ENCODE assay signal across 8 mouse cellular contexts in the genomic region with DNA sequence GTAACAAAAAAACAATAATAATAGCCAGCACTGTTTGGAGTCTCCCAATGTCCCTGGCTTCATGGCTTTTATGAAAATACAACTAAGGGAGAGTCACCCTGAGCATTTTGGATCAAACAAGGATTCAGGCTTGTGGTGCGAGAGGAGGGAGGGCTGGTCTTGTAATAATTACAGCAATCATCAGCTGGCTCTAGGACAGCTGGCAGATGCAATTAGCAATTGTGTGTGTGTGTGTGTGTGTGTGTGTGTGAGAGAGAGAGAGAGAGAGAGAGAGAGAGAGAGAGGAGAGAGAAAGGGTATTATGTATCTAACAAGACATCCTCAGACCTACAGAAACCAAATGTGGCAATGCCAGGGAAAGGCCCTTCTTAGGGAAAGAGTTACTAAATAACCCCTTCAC. TPM values are rescaled to one million over a fixed set of nuclear protein-coding genes. Genes with fewer than 3 reads are reported as not detected.
A peak's percentile ranks its signal among the peaks of the same experiment; 100 is the strongest.
DNase-seq lines count a peak whose midpoint lies in the region; ATAC-seq lines count a peak whose summit lies in the region.

No protein-coding gene starts in this region.

- H3K27me3 ChIP-seq in megakaryocyte, embryonic 14.5 days (replicated peaks) = no peaks in the 10 kb centered on the region
- H3K27me3 ChIP-seq in heart, embryonic 11.5 days (ENCODE audit: control insufficient read depth, insufficient read depth, low read length) = no peaks in the 10 kb centered on the region
- no peaks in the 10 kb centered on the region for H3K27me3 ChIP-seq in liver, embryonic 13.5 days
- no peaks in the 10 kb centered on the region for H3K27me3 ChIP-seq in stomach, embryonic 15.5 days (replicated peaks)

- H3K4me1 ChIP-seq in megakaryocyte, embryonic 14.5 days = peaks cover 81% of the 10 kb centered on the region
- H3K4me1 ChIP-seq in heart, embryonic 11.5 days (ENCODE audit: control insufficient read depth, insufficient read depth, low read length) = peaks cover 39% of the 10 kb centered on the region
- peaks cover 52% of the 10 kb centered on the region for H3K4me1 ChIP-seq in liver, embryonic 13.5 days (replicated peaks)
- peaks cover 20% of the 10 kb centered on the region; the same call in 1 of the 2 replicates for H3K4me1 ChIP-seq in stomach, embryonic 15.5 days

- no peaks in the 10 kb centered on the region for H3K9me3 ChIP-seq in megakaryocyte, embryonic 14.5 days
- no peaks in the 10 kb centered on the region for H3K9me3 ChIP-seq in heart, embryonic 11.5 days (replicated peaks; ENCODE audit: control insufficient read depth, low read length)
- no peaks in the 10 kb centered on the region for H3K9me3 ChIP-seq in liver, embryonic 13.5 days (replicated peaks)
- no peaks in the 10 kb centered on the region for H3K9me3 ChIP-seq in stomach, embryonic 15.5 days

- peak overlapping the region; percentile 94; the same call in 1 of the 2 replicates for H3K9ac ChIP-seq in heart, embryonic 11.5 days (ENCODE audit: low read depth, low read length)
- H3K9ac ChIP-seq in liver, embryonic 13.5 days = peak overlapping the region; percentile 91
- H3K9ac ChIP-seq in stomach, embryonic 15.5 days = no peak overlapping the region; the same call in 1 of the 2 replicates

- 74% methylated on average over 1 of the region's 1 CpGs for WGBS in heart, embryonic 11.5 days (ENCODE audit: insufficient replicate concordance)
- WGBS in liver, embryonic 13.5 days (ENCODE audit: insufficient replicate concordance) = 69% methylated on average over 1 of the region's 1 CpGs
- 62% methylated on average over 1 of the region's 1 CpGs for WGBS in stomach, embryonic 15.5 days

- peak overlapping the region; percentile 96 for H3K4me3 ChIP-seq in megakaryocyte, embryonic 14.5 days (replicated peaks)
- peak overlapping the region; percentile 91 for H3K4me3 ChIP-seq in heart, embryonic 11.5 days (ENCODE audit: low read depth, low read length)
- H3K4me3 ChIP-seq in liver, embryonic 13.5 days (replicated peaks) = peak overlapping the region; percentile 84
- H3K4me3 ChIP-seq in stomach, embryonic 15.5 days (replicated peaks) = peak overlapping the region; percentile 94

- intact Hi-C loops in left cerebral cortex, postnatal 4 days (cut with DNase I) = no loop called here

- DNase-seq in liver, embryonic 13.5 days = no peak
- no peak for DNase-seq in left cerebral cortex, postnatal 4 days
- no peak for DNase-seq in layer of hippocampus, adult 8-10 months (ENCODE audit: low spot score in 2 of 2)
- no peak for DNase-seq in embryo, embryonic 11 days

- no peak overlapping the region for H3K27ac ChIP-seq in heart, embryonic 11.5 days (ENCODE audit: low read depth, low read length)
- no peak overlapping the region for H3K27ac ChIP-seq in liver, embryonic 13.5 days
- no peak overlapping the region for H3K27ac ChIP-seq in stomach, embryonic 15.5 days

- no peak for ATAC-seq in megakaryocyte, adult 5-6 weeks (ENCODE audit: poor library complexity, severe bottlenecking)
- no peak for ATAC-seq in heart, embryonic 11.5 days (replicated peaks; ENCODE audit: insufficient number of reproducible peaks, low FRiP score, low TSS enrichment)
- ATAC-seq in liver, embryonic 13.5 days (ENCODE audit: low read depth) = no peak
- no peak for ATAC-seq in stomach, embryonic 15.5 days (ENCODE audit: insufficient read depth, low FRiP score, low read depth)

- peak overlapping the region; percentile 94 for H3K4me2 ChIP-seq in heart, embryonic 11.5 days
- H3K4me2 ChIP-seq in liver, embryonic 13.5 days = peak overlapping the region; percentile 87
- peak overlapping the region; percentile 77 for H3K4me2 ChIP-seq in stomach, embryonic 15.5 days

- H3K36me3 ChIP-seq in megakaryocyte, embryonic 14.5 days (replicated peaks; ENCODE audit: low read length) = peaks cover 45% of the 10 kb centered on the region
- no peaks in the 10 kb centered on the region for H3K36me3 ChIP-seq in heart, embryonic 11.5 days (ENCODE audit: control insufficient read depth, insufficient read depth, low read length)
- H3K36me3 ChIP-seq in liver, embryonic 13.5 days = no peaks in the 10 kb centered on the region
- no peaks in the 10 kb centered on the region for H3K36me3 ChIP-seq in stomach, embryonic 15.5 days

RNA-seq across cellular contexts. Expression of gene Ksr1, which starts 1.5 kb away (rescaled TPM):
- 46.5 and 208 TPM in 2 replicates for polyA plus RNA-seq in megakaryocyte, embryonic 14.5 days (2012; ENCODE audit: insufficient read depth, low replicate concordance)
- total RNA-seq in megakaryocyte, adult 5-6 weeks (2015) = 6.4 and 6.8 TPM in 2 replicates
- 5.2 and 10.8 TPM in 2 replicates for total RNA-seq in megakaryocyte, adult 5-6 weeks (2017)
- polyA plus RNA-seq in heart, embryonic 11.5 days (2014; fragmentation: Nextera tagmentation; extraction: Ambion mirVana) = 4.4 and 4.6 TPM in 2 replicates
- 1.8 and 2.3 TPM in 2 replicates for polyA plus RNA-seq in liver, embryonic 13.5 days (2015; fragmentation: Nextera tagmentation; extraction: Ambion mirVana)
- 2.8 and 3.2 TPM in 2 replicates for polyA plus RNA-seq in stomach, embryonic 15.5 days (2015; fragmentation: Nextera tagmentation; extraction: Ambion mirVana)
- total RNA-seq in left cerebral cortex, postnatal 4 days (2021) = 10 to 100 TPM; 49.9 to 50.6 TPM
- total RNA-seq in layer of hippocampus, adult 8-10 months (2022) = 100 to 1,000 TPM; 138 to 198 (median 174) TPM
